Mouse (Mus musculus) left cerebral cortex, adult 8-10 months (tissue): ENCODE results near the gene Psmd5. TPM values are rescaled to one million over a fixed set of nuclear protein-coding genes. Genes with fewer than 3 reads are reported as not detected.

Source experiments
- total RNA-seq, 4 experiments: library from RNA; stranded (reverse); gene quantifications; 2 replicates each; pipeline ENCODE4 v1.2.4; 2022

Psmd5 gene
- total RNA-seq, 4 experiments from 2014 or later: 33.6 to 46.2 (median 38.1) TPM

Other genes starting within 250 kb of the Psmd5 start
- gene Gapvd1, start 119.7 kb downstream of the Psmd5 start, total RNA-seq: 10 to 100 TPM; 92.9 to 97.7 (median 96.1) TPM
- 100 to 1,000 TPM; 180 to 225 (median 222) TPM for gene Hspa5, start 103.0 kb downstream of the Psmd5 start, total RNA-seq
- gene Rabepk, start 75.1 kb downstream of the Psmd5 start, total RNA-seq: 10 to 100 TPM; 31.8 to 36.6 (median 32.6) TPM
- 10 to 100 TPM; 84.5 to 99.0 (median 96.9) TPM for gene Fbxw2, start 48.7 kb downstream of the Psmd5 start, total RNA-seq
- not detected for gene Gm34653, start 42.0 kb downstream of the Psmd5 start, total RNA-seq
- gene Cutal, start 572 bp downstream of the Psmd5 start, total RNA-seq: under 1 TPM in 2 of 4 experiments, not detected in 2; 0.22 to 0.37 TPM
- gene Phf19, start 39.1 kb upstream of the Psmd5 start, total RNA-seq: 1 to 10 TPM in 1 of 4 experiments, under 1 TPM in 3; 0.65 to 1.2 (median 0.79) TPM
- 1 to 10 TPM; 1.3 to 1.9 (median 1.6) TPM for gene Traf1, start 86.8 kb upstream of the Psmd5 start, total RNA-seq
- gene Hc, start 186.5 kb upstream of the Psmd5 start, total RNA-seq: under 1 TPM; 0.09 to 0.44 (median 0.27) TPM
- gene AI182371, start 226.6 kb upstream of the Psmd5 start, total RNA-seq: under 1 TPM in 3 of 4 experiments, not detected in 1; 0.42 to 0.60 (median 0.59) TPM
- 10 to 100 TPM in 3 of 4 experiments, 1 to 10 TPM in 1; 8.6 to 11.0 (median 10.8) TPM for gene Cntrl, start 234.5 kb upstream of the Psmd5 start, total RNA-seq